Mouse (Mus musculus): Measurements from ENCODE around the gene Cdh23. TPM values are rescaled to one million over a fixed set of nuclear protein-coding genes. Genes with fewer than 3 reads are reported as not detected.

The Cdh23 gene
- polyA plus RNA-seq, 1 experiment from 2014 or later, result 10.0 TPM

DNA sequence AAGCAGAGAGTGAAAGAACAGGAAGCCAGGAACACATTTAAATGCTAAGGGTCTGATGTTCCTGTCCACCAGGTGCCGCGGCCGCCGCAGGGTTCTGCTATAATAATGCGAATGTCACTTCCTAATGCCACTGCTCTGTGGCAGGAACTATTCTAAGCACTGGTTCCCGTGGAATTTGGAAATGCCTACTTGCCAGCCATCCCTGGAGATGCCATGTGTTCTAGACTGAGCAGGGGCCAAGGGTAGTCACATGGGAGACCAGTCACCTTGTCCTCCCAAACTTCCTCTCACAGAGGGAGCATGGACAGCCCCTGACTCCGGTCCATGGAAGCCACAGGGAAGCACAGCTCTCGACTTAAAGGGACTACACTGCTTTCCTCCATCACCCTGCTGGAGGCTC lies 171.2 kb downstream of the Cdh23 start:
- no peak overlapping the region for H3K9ac ChIP-seq (replicated peaks)
- 79% methylated on average over 8 of the region's 8 CpGs for WGBS
- ATAC-seq (ENCODE audit: low FRiP score), result no peak

GRCm38 (mm10) chr10:60516286-60516685 lies 180.0 kb downstream of the Cdh23 start:
- ATAC-seq (ENCODE audit: low FRiP score), result peak; percentile 50; the same call in 1 of the 2 replicates

More for the DNA sequence above, 171.2 kb downstream of the Cdh23 start:
- Histone ChIP-seq H3K9me3 (replicated peaks) (no peaks in the 10 kb centered on the region), H3K36me3 (no peaks in the 10 kb centered on the region), H3K27ac (replicated peaks) (no peak overlapping the region), H3K4me3 (replicated peaks) (no peak overlapping the region), H3K4me1 (no peaks in the 10 kb centered on the region), H3K4me2 (no peak overlapping the region), H3K27me3 (replicated peaks) (no peaks in the 10 kb centered on the region; the same call in 1 of the 2 replicates)

GRCm38 (mm10) chr10:60498538-60498937 lies 197.8 kb downstream of the Cdh23 start:
- no peaks in the 10 kb centered on the region for H3K36me3 ChIP-seq
- 10% methylated on average over 4 of the region's 4 CpGs for WGBS
- H3K9me3 ChIP-seq (replicated peaks), result no peaks in the 10 kb centered on the region
- no peak overlapping the region for H3K4me3 ChIP-seq (replicated peaks)
- ATAC-seq (ENCODE audit: low FRiP score), result 0 out of 2 replicates have a peak, but pooled peaks have one; percentile 12
- H3K4me1 ChIP-seq, result peaks cover 3% of the 10 kb centered on the region; the same call in 1 of the 2 replicates
- no peaks in the 10 kb centered on the region for H3K27me3 ChIP-seq (replicated peaks)
- no peak overlapping the region for H3K4me2 ChIP-seq
- H3K27ac ChIP-seq (replicated peaks), result no peak overlapping the region
- no peak overlapping the region for H3K9ac ChIP-seq (replicated peaks)

More at GRCm38 (mm10) chr10:60516286-60516685, 180.0 kb downstream of the Cdh23 start:
- no peak overlapping the region for H3K4me2 ChIP-seq
- 80% methylated on average over 11 of the region's 11 CpGs for WGBS
- no peak overlapping the region for H3K27ac ChIP-seq (replicated peaks)
- H3K9me3 ChIP-seq (replicated peaks), result no peaks in the 10 kb centered on the region
- no peaks in the 10 kb centered on the region for H3K4me1 ChIP-seq
- H3K4me3 ChIP-seq (replicated peaks), result no peak overlapping the region
- H3K27me3 ChIP-seq (replicated peaks), result no peaks in the 10 kb centered on the region
- no peak overlapping the region for H3K9ac ChIP-seq (replicated peaks)
- no peaks in the 10 kb centered on the region for H3K36me3 ChIP-seq

DNA sequence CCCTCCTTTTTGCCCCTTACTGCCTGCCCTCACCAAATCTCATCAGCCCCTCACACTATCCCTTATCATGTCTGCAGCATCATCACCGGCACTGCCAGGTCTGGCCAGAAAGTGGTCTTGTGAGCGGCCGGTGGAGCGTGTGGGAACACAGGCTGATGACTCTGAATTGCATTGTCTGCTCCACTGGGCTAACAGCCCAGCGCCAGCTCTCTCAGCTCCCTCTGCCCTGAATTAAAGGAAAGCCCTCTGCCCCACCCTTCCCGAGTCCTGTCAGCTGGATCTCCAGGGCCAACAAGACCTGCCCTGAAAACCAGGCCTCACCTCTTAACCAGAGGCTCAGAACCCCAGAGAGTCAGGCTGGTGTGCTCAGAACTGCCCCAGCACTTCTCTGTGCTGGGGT lies 201.2 kb downstream of the Cdh23 start:
- H3K27me3 ChIP-seq (replicated peaks), result no peaks in the 10 kb centered on the region
- ATAC-seq (ENCODE audit: low FRiP score), result no peak
- peaks cover 11% of the 10 kb centered on the region for H3K4me1 ChIP-seq
- H3K9me3 ChIP-seq (replicated peaks), result no peaks in the 10 kb centered on the region
- H3K27ac ChIP-seq (replicated peaks), result no peak overlapping the region
- H3K36me3 ChIP-seq, result no peaks in the 10 kb centered on the region
- WGBS, result 17% methylated on average over 6 of the region's 6 CpGs
- H3K4me2 ChIP-seq, result no peak overlapping the region
- H3K4me3 ChIP-seq (replicated peaks), result no peak overlapping the region
- no peak overlapping the region for H3K9ac ChIP-seq (replicated peaks)

- no peak overlapping the region for H3K4me3 ChIP-seq (replicated peaks)
- no peak for ATAC-seq (ENCODE audit: low FRiP score)
- H3K4me1 ChIP-seq, result peaks cover 11% of the 10 kb centered on the region
- H3K4me2 ChIP-seq, result no peak overlapping the region
- WGBS, result 44% methylated on average over 2 of the region's 2 CpGs
- H3K27ac ChIP-seq (replicated peaks), result no peak overlapping the region
- H3K9ac ChIP-seq (replicated peaks), result no peak overlapping the region
- no peaks in the 10 kb centered on the region for H3K9me3 ChIP-seq (replicated peaks)
- H3K36me3 ChIP-seq, result no peaks in the 10 kb centered on the region
- no peaks in the 10 kb centered on the region for H3K27me3 ChIP-seq (replicated peaks)
Measured at GRCm38 (mm10) chr10:60491538-60491937, 204.8 kb downstream of the Cdh23 start.

GRCm38 (mm10) chr10:60481381-60481780 lies 214.9 kb downstream of the Cdh23 start:
- Histone ChIP-seq H3K36me3 (no peaks in the 10 kb centered on the region), H3K4me1 (no peaks in the 10 kb centered on the region), H3K27me3 (replicated peaks) (peaks cover 4% of the 10 kb centered on the region), H3K9ac (replicated peaks) (no peak overlapping the region), H3K4me3 (replicated peaks) (no peak overlapping the region), H3K27ac (replicated peaks) (no peak overlapping the region), H3K4me2 (no peak overlapping the region), H3K9me3 (replicated peaks) (no peaks in the 10 kb centered on the region)
- WGBS, result 93% methylated on average over 6 of the region's 6 CpGs
- no peak for ATAC-seq (ENCODE audit: low FRiP score)

DNA sequence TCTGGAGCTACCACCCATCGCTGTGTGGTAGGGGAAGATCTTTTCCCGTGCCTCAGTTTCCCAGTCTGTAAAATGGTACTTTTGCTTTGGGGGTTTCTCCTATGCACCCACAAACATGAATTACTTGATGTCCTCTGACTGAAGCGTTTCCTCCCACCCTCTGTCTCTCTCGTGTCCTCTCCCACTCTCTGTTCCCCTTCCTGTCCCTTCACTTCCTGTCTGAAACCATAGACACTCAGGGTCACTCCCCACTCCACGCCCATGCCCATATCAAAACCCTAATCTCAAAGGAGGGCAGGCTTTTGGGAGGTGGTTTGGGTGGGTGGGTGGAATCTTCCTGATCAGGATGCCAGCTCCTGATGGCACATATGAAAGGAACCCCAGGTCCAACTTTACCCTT lies 221.7 kb downstream of the Cdh23 start:
- Histone ChIP-seq H3K36me3 (no peaks in the 10 kb centered on the region), H3K4me2 (no peak overlapping the region), H3K27me3 (replicated peaks) (peaks cover 22% of the 10 kb centered on the region), H3K9me3 (replicated peaks) (no peaks in the 10 kb centered on the region), H3K27ac (replicated peaks) (no peak overlapping the region), H3K4me1 (0 out of 2 replicates have a peak, but pooled peaks cover 13% of the 10 kb centered on the region), H3K4me3 (replicated peaks) (no peak overlapping the region), H3K9ac (replicated peaks) (no peak overlapping the region)
- ATAC-seq (ENCODE audit: low FRiP score), result no peak
- WGBS, result 83% methylated on average over 5 of the region's 5 CpGs

DNA sequence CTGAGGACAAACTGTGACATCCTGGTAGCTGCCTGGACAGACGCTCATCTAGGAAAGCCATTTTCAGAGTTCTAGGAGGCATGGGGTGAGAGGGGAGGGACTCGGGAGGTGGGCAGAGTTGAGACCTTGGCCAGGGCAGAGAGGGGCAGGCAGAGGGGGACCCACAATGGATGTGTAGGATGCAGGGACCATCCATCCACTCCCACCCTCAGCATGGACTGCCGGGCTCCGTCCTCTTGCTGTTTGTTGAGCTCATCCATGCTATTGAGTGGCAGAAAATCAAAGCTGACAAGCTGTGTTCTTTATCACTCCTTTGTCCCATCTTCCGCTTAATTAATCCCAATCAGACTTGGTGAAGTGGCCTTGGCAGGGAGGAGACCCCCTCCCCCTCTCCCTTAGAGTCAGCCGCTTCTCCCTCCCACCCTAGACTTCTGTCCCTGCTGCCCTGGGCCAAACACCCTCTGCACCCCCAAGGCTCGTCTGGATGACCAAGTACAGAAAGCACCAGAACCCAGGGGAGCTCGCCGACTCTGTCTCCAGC lies 222.4 kb downstream of the Cdh23 start:
- WGBS, result 38% methylated on average over 9 of the region's 9 CpGs
- H3K4me3 ChIP-seq (replicated peaks), result no peak overlapping the region
- H3K9ac ChIP-seq (replicated peaks), result no peak overlapping the region
- no peak overlapping the region for H3K27ac ChIP-seq (replicated peaks)
- H3K9me3 ChIP-seq (replicated peaks), result no peaks in the 10 kb centered on the region
- ATAC-seq (ENCODE audit: low FRiP score), result no peak
- H3K4me2 ChIP-seq, result no peak overlapping the region
- no peaks in the 10 kb centered on the region for H3K36me3 ChIP-seq
- 0 out of 2 replicates have a peak, but pooled peaks cover 13% of the 10 kb centered on the region for H3K4me1 ChIP-seq
- peaks cover 22% of the 10 kb centered on the region for H3K27me3 ChIP-seq (replicated peaks)

DNA sequence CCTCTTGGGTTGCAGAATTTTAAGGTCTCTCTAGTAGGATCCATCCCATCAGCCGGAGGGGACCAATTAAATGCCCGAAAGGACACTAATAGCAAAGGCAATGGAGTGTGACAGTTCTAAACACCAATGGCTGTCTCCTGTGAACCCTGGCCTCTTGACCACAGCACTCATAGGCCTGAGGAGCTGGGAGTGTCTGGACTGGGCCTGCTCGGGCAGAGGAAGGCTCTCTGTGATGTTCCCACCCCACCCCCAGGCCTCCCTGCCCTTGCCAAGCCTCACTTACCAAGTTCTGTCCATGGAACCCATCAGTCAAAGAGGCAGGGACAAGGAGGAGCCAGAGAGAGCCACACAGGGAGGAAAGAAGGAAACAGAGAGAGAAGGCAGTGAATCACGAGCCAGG lies 228.5 kb downstream of the Cdh23 start:
- Histone ChIP-seq H3K36me3 (no peaks in the 10 kb centered on the region), H3K4me3 (replicated peaks) (no peak overlapping the region), H3K27me3 (replicated peaks) (peaks cover 4% of the 10 kb centered on the region; the same call in 1 of the 2 replicates), H3K9me3 (replicated peaks) (no peaks in the 10 kb centered on the region), H3K4me1 (0 out of 2 replicates have a peak, but pooled peaks cover 6% of the 10 kb centered on the region), H3K9ac (replicated peaks) (no peak overlapping the region), H3K27ac (replicated peaks) (no peak overlapping the region), H3K4me2 (no peak overlapping the region)
- ATAC-seq (ENCODE audit: low FRiP score), result no peak
- WGBS, result 41% methylated on average over 4 of the region's 4 CpGs

DNA sequence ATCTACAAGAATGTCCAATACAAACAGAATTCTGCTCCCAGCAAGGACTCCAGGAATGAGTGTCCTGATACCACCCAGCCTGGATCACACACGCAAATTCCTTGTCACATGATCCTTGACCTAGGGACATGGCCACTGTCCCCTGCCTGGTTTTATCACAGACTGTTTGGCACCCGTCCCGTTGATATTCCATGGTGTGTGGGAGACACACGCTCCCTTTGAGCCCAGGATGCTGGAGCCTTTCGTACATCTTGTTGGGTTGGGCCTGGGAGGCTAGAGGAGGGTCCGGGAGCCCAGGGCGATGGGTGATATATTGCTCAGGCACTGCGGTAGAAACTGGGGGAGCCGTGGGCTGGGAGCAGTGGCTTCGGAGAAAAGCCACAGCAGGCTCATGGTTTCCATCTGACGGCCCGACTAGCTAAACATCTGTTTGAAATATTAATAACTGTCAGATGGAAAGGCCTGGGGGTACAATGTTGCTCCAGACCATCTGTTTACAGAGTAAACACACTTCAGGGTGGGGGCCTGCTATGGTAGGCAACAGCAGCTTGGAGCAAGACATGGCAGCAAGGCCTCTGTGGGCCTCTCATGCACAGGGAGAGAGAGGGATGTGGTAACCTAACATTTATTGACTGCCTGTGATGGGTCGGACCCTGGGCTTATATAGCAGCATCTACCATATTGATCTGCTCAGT lies 232.2 kb downstream of the Cdh23 start:
- H3K9ac ChIP-seq (replicated peaks), result no peak overlapping the region
- H3K27me3 ChIP-seq (replicated peaks), result no peaks in the 10 kb centered on the region
- ATAC-seq (ENCODE audit: low FRiP score), result no peak
- no peak overlapping the region for H3K27ac ChIP-seq (replicated peaks)
- 0 out of 2 replicates have a peak, but pooled peaks cover 8% of the 10 kb centered on the region for H3K4me1 ChIP-seq
- H3K9me3 ChIP-seq (replicated peaks), result no peaks in the 10 kb centered on the region
- H3K4me3 ChIP-seq (replicated peaks), result no peak overlapping the region
- H3K36me3 ChIP-seq, result no peaks in the 10 kb centered on the region
- WGBS, result 52% methylated on average over 13 of the region's 13 CpGs
- H3K4me2 ChIP-seq, result no peak overlapping the region

DNA sequence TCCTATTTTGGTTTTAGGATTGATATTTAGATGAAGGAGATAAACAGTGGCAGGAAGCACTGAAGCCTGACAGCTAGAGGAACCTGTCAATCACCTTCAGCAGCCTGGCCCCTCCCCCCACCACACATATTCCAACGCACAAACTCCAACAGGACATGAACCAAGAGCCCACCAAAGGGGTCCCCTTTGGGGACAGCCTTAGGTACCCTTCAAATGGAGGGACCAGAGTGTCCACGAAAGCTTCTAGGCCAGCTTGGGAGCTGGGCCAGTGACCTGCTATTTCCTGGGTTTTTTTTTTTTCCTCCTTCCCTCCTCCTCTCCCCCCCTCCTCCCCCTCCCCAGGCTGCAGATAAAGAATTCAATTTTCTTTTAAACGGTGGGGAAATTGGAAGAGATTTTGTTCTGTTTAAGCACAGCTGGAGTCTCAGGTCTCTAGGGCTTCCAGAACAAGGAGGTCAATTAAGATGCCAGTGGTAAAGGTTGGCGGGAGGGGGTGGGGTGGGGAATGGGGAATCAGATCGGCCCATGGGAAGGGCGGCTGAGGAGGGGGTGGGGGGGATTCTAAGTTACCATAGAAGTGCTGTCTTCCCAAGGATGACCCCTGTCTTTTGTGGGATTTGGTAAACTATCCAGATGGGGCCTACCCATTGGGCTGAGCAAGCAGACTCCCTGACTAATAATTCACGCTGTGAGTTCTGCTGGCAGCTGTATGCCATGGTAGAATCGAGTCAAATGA lies 239.5 kb downstream of the Cdh23 start:
- H3K27me3 ChIP-seq (replicated peaks), result no peaks in the 10 kb centered on the region
- no peak for ATAC-seq (ENCODE audit: low FRiP score)
- WGBS, result 14% methylated on average over 8 of the region's 8 CpGs
- H3K4me3 ChIP-seq (replicated peaks), result no peak overlapping the region
- H3K4me2 ChIP-seq, result no peak overlapping the region
- H3K9ac ChIP-seq (replicated peaks), result no peak overlapping the region
- H3K36me3 ChIP-seq, result no peaks in the 10 kb centered on the region
- H3K9me3 ChIP-seq (replicated peaks), result no peaks in the 10 kb centered on the region
- H3K27ac ChIP-seq (replicated peaks), result no peak overlapping the region
- H3K4me1 ChIP-seq, result no peaks in the 10 kb centered on the region

GRCm38 (mm10) chr10:60455193-60455592 lies 241.1 kb downstream of the Cdh23 start:
- H3K4me3 ChIP-seq (replicated peaks), result no peak overlapping the region
- no peak for ATAC-seq (ENCODE audit: low FRiP score)
- H3K4me1 ChIP-seq, result no peaks in the 10 kb centered on the region

More at GRCm38 (mm10) chr10:60455193-60455592, 241.1 kb downstream of the Cdh23 start:
- no peak overlapping the region for H3K4me2 ChIP-seq
- H3K27ac ChIP-seq (replicated peaks), result no peak overlapping the region
- no peaks in the 10 kb centered on the region for H3K27me3 ChIP-seq (replicated peaks)
- no peaks in the 10 kb centered on the region for H3K36me3 ChIP-seq
- 83% methylated on average over 8 of the region's 8 CpGs for WGBS
- H3K9me3 ChIP-seq (replicated peaks), result no peaks in the 10 kb centered on the region
- H3K9ac ChIP-seq (replicated peaks), result no peak overlapping the region

Measured in neural tube, embryonic 15.5 days (tissue).